Mouse (Mus musculus) heart, adult 11 months (tissue): Measurements from ENCODE around the gene Apom.
"Not testable (repeated sequence)": the region's sequence is repeated elsewhere in the genome, so short reads cannot be mapped to it uniquely, and the experiment has no call there.

Source experiments
- DNase-seq: peaks from one replicate; pipeline ENCODE4 v3.0.0; 2022

Gene Apom

DNA sequence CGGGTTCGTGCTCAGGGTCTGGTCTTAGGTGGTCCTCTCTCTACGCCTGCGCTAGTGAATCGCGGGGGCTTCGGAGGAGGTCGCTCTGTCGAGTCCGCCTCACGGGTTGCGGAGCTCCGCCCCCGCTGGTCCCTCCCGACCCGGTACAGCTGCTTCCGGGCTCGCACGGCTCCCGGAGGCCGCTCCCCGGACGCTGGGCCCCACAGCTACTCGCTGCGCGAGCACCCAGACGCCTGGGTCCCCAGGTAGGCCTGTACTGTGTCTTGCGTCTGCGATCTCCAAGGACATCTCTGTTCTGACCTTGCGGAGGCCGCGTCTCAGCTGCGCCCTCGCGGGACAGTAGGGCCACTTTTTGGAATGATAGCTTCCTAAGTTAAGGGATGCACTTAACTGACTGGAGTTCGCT is 5.6 kb downstream of the Apom start, which contains the start of gene D17H6S53E:
TSS of gene D17H6S53E (plus strand) at position 168 of the 406 bp plus-strand sequence.
- peak; percentile 99 for DNase-seq

DNA sequence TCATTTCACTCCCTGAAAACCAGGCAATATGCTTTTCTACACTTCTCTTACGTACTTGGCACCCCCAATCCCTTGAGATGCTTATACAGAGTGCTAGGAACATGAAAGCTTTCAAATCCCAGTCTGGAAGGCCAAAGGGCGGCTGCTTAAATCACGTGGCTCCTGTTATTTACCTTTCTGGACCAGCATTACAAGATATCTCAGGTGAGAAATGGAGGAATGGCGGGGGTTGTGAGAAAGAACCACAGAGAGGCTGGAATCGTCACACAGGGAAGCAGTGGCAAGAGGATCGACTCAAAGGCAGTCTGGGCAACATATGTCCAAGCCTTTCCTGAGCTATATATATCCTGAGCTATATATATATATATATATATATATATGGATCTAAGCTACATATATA is 6.3 kb downstream of the Apom start:
- DNase-seq = no peak

DNA sequence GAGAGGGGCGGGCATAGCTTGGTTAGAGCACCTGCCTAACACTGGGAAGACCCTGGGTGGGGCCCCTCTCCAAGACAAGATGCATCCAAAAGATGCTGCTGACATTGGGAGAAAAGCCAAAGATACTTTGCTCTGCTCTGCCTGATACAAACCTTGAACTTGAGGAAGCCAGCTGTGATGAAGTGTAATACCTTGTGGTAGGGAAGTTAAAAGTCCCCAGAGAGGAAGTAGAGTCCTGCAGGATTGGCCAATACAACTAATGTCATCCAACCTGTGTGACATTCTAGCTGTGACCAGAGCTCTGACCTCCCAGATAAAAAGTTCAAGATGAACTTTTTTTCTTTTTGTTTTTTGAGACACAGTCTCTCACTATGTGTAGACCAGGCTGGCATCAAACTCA is 6.8 kb downstream of the Apom start:
- DNase-seq = no peak

DNA sequence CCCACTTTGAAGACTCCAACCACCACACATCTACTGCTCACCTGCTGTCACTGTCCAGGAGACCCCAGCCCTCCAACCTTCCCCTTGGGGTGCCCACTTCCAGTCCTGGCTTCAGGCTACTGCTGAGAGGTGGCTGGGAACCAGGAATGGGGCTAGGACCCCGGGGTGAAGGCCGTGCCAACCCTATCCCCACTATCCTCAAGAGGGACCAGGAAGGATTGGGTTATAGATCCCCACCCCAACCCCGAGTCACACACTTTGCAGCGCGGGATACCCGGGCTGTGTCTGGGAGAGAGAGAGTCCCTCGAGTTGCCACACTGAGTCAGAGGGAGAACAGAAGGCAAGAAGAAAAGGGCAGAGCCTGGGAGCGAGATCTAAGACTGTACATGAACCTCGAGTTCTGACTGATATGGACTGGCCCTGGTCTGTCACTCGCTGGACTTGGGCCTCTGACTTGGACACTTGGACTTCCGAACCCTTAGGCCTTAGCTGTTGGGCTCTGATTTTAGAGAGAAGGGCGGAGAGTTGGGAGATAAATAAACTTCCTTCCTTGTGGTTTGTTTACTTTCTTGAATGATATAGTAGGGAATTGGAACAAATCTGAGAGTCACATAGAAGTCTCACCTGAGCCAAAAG is 7.5 kb downstream of the Apom start:
- DNase-seq = not testable (repeated sequence)

DNA sequence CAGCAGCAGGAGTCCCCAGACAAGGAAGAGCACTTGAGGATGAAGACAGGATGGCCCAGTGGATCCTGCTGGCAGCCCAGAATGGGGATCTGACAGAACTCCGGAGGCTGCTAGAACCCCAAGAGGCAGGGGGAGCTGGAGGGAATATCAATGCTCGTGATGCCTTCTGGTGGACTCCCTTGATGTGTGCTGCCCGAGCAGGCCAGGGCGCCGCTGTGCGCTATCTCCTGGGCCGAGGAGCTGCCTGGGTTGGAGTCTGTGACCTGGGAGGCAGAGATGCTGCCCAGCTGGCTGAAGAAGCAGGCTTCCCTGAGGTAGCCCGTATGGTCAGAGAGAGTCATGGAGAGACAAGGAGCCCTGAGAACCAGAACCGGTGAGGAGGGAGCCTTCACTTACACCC is 8.6 kb downstream of the Apom start:
- peak; percentile 91 for DNase-seq

DNA sequence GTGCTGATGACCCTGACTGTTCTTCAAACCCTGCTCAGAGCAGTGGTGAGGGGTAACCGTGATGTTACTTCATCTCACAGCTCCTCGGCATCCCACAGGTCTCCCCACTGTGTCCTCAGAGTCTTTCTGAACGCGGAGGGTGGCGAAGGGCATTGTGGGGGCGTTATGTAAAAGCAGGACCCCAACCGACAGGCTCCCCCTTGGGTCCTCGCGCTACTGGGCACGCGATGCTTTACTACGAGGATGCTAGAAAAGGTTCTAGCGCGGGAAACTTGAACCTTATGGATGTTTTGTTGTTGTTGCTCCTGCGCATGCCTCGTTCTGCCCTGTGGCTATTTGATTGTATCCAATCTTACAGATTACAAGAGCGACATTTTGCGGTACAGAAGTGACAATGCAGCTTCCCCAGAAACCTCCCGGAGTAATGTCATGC is 10.0 kb downstream of the Apom start, which contains the start of gene Csnk2b:
TSS of gene Csnk2b (minus strand) at position 183 of the 433 bp plus-strand sequence.
- DNase-seq = peak; percentile 96

DNA sequence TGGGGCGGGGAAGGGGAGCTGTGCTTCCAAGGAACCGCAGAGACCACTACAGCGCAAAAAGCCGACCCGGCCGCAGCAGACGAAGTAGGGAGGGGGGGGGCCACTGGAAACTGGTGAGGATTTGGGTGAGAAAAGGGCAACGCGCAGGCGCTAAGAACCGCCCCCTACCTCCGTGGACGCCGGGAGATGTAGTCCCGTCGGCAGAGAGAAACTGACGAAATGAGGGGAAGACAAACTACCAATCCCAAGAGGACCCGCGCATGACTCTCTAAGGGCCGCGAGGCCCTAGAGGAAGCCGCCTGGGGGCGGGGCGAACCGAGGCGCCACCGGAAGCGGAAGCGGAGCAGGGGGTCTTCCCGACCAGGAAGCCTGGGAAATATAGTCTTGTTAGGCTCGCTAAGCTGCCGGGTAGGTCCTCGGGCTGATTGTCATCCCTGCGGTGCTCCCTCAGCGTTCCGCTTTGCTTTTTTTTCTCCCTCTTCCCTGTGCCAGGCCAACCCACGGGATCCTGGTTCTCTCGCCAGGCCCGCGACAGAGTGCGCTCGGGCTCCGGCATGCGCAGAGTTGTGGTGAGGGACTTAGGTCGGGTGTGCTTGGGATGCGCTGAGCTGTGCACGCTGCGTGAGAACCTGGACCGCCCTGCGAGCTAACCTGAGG is 10.6 kb downstream of the Apom start, which contains the start of gene Gpank1:
TSS of gene Gpank1 (plus strand) at position 313 of the 657 bp plus-strand sequence.
- DNase-seq = peak; percentile 100

DNA sequence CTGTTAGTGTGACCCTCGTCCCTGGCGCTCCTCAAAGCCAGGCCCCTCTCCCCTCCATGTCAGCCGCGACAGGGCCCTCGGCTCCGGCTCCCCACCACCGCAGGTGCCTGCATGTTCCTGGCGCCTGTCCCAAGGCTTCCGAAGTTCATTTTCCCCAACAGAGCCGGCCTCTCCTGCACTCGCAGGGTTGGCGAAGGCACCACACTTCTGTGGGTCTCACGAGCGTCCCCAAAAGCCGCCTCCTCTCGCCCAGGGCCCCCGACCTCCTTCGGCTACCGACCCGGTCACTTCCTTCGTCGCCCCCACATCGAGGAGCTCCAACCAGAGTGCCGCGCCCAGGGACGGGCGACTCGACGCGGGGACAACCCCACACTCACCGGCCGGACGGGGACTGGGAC is 11.1 kb downstream of the Apom start:
- no peak for DNase-seq

DNA sequence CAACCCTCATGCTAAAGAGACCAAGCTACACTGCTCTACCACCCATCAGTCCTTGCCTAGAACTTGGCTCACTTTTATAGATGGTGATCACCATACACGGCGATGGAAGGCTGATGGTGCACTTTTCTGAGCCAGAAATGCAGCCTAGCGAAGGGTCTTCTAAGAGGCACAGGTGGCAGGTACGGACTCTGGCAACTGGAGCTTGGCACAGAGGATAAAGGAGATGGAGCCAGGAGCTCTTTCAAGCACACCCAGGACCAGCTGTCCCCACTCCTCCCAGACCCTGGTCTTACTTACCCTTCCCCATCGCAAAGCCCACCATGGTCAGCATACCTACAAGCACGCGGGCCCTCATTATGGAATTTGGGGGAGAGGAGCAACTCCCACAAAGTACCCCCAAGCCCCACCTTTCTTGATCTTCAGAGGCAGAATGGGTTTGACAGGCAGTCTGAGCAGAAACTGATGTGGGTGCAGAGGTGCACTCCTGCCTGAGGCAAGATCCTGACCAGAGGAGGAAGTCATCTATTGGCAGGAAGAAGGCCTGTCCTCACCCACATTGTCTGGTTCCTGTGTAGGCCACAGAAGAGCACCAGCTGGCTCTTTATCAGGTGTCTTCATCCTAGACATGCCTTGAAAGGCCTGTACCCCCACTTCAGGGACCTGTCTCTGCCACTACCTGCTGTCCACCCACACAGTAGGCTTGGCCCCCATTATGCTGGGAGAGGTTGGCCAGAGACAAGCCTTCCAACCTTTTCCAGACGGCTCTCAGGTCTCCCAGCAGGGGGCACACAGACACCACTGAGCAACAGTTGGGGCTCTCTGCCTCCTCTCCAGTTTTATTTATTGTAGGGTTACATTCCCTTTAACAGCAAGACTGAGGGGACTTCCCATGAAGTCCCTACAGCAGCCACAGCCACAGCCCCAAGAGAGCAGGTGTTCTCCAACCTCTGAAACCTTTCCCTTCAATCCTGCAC is 16.5 kb downstream of the Apom start, which contains the start of gene Ly6g5b:
TSS of gene Ly6g5b (minus strand) at position 383 of the 974 bp plus-strand sequence.
- DNase-seq = peak; percentile 89

DNA sequence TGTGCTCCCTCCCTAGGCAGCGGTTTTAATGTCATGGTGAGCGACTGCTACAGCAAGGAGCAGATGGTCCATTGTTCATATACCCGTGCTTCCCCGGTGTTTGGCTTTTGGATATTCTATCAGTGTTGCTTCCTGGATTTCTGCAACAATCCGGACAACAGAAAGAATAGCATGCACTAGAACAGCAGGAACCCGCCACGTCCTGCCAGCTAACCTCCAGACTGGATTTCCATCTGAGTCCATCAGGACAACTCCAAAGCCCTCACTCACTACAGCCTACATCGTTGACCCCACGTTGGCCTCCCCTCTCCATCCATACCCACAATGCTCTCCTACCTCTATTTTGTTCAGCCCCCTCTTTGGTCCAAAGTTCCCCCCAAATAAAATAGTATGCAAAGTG is 20.1 kb downstream of the Apom start:
- DNase-seq = peak; percentile 91

DNA sequence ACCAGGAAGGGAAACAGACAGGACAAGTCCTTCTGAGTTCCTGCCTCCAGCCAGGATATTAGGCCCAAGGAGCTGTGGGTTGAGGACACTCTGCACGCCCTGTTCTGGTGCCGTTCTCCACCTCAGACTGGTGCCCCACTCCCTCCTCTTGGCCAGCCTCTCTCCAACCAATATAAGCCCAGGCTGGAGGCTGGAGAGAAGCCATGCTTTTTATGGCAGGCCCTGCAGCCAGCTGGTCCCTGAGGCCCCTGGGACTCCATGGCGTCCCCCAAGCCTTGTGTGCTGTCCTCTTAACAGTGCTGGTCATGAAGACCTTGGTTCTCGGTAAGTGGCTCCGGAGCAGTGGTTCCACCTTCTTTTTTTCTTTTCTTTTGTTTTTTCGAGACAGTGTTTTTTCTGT is 23.8 kb downstream of the Apom start, which contains the start of gene Ly6g5c:
TSS of gene Ly6g5c (plus strand) at position 183 of the 400 bp plus-strand sequence.
- DNase-seq = no peak

DNA sequence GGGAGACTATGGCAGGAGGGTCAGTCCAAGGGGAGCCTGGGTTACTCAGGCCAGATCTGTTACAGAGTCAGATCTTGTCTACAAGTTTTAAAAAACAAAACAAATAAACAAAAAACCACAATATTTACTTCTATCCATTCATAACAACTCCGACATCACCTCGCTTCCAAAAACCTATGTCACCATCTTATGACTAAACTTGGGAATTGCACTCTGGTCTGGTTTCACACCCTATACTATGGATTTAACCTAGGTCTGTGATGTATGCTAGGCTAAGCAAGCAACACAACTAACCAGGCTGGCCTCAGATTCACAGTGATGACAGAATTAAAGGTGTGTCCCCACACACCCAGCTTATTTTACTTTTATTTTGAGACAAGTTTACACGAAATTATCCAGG is 25.3 kb downstream of the Apom start:
- no peak for DNase-seq

DNA sequence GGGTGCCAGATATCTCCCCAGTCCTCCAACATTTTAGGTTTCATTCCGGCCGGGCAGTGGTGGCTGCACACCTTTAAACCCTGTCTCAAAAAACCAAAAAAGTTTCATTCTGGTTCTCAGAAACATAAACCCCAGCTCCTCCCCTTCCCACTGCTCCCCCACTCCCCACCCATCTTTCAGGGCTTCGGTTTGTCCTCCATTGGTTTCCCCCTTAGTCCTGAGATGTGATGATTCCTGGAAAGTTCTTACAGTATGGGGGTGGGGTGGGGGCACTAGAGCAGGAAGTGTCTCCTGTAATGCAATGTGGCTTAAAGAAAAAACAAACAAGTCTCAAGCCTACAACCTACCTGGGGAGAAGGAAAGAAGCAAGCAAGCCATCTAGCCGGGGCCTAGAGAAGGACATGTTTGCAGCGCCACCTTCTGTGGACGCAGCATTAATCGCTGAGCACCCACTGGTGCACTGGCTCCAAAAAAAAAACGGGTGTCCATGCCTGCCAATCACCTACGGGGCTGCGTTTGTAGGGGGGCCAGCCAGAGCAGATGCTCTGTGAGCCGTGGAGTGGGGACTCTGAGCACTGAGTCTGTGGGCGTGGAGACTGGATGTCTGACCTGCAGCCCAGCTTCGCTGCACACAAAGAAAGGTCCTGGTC is 26.0 kb downstream of the Apom start:
- no peak for DNase-seq

DNA sequence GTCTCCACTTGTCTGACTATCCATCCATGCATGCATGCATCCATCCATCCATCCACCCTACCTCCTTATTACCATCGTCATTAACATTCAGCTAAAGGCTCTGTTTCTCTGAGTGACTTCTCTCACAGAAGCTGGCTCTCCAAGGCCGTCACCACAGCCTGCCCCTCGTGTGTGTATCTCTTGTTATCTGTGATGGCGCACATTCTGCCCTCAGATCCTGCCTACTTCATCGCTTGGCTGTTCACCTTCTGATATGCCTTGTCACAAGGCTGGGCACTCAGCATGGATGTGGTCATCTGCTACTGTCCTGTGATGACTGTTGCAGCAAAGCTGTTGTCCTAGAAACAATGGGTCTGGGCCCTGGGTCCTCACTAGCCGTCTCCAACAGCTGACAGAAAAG is 27.1 kb downstream of the Apom start:
- no peak for DNase-seq

DNA sequence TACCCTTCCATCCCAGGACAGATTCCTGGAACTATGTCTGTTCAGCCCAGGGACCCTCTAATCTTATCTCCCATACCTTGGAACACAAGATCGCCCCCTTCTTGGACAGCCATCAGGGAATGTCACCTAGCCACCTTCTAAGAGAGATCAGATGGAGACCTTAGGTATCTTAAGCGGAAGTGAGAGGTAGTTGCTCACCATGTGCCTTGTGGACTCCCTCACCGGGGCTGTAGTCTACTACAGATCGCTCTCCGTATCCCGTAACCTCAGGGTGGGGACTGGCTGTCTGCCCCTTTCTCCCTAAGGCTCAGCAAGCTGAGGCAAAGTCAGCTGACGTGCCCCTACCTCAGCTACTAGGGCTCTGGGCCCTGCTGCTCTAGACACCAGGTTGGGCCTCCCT is 27.8 kb downstream of the Apom start:
- no peak for DNase-seq

DNA sequence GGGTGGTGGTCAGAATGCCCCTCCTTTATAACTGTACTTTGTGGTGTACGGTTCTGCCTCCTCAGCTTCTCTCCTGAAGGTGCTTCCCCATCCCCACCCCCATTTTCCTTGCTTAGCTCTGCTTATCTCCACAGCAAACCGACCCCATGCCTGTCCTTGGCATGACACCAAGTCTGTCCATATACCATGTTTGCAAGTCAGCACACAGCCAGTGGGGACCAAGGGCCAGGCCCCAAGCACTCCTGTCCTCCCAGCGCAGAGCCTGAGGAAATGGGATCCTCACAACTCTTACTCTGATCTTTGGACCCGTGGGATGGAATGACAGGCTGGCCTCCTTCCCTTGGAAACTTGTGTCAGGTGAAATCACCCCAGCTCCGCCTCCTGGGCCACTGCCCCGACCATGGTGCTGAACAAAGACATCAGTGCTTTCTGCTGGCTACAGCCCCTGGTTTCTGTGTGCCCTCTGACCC is 28.6 kb downstream of the Apom start:
- peak; percentile 90 for DNase-seq

DNA sequence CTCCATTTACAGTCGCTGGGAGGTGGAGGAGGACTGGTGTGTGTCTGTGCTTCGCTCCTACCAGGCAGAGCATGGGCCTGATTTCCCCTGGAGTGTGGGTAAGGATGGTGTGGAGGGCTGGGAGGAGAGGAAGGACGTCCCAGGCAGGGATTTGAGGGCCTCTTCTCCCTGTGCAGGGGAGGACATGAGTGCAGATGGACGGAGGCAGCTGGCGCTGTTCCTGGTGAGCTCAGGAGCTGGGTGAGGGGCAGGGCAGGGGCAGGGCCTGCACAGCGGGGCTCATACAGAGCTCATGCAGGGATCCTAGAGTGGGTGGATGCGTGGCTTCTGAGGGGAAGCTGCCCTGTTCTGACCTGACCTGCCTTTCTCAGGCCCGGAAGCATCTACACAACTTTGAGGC is 29.6 kb downstream of the Apom start:
- no peak for DNase-seq

DNA sequence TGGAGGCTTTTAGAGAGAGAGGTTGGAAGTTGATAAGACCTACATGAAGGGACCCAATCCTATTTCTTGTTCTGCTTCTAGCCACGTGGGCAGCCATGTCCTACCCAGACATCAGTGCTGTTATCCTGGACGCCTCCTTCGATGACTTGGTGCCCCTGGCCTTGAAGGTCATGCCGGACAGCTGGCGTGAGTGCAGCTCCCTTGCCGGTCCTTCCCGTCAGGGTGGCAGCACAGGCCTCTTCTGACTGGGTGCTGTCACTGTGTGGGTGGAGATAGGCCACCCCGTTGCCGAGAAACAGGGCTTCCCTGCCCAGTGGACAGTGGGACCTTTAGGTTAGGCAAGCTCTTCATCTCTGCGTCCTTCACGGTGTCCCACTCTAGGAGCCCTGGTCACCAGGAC is 30.7 kb downstream of the Apom start:
- no peak for DNase-seq

DNA sequence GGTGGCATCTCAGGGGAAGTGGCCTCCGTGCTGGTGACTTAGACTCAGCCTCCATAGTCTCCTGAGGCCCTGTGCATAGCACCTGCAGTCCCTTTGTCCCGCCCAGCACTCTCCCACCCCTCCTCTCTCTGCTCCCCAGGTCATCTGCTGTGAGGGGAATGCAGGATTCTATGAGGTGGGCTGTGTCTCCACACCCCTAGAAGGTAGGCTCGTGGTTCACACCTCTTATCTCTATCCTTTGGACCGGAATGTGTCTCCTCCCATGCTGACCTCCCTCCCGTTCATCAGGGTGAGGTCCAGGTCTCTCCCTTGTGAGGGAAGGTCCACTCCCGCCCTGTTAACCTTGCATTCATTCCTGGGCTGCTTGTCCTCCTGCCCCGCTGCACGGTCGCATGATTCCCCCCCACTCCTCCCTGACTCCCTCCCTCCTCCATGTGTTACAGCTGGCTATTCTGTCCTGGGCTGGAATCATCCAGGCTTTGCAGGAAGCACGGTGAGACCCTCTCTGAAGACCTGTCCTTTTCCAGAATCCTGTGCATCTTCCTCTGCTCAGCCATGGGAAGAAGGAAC is 31.6 kb downstream of the Apom start:
- DNase-seq = no peak

DNA sequence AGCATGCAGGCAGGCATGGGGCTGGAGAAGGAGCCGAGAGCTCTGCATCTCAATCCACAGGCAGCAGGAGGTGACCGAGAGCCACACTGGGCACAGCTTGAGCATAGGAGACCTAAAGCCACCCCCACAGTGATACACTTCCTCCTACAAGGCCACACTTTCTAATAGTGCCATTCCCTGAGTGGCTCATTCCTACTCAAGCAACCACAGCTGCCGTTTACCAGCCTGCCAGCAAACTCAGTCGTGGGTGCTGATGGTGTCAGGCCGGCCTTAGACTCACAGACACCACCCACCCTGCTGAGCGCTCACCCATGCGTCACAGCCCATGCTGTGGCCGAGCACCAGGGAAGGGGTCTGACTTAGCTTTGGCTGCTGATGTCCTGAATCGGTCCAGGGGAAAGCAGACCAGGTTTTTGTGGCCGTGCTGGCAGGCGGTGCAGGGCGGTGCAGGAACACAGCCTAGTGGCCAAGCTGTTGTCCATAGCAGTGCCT is 34.6 kb downstream of the Apom start:
- no peak for DNase-seq

DNA sequence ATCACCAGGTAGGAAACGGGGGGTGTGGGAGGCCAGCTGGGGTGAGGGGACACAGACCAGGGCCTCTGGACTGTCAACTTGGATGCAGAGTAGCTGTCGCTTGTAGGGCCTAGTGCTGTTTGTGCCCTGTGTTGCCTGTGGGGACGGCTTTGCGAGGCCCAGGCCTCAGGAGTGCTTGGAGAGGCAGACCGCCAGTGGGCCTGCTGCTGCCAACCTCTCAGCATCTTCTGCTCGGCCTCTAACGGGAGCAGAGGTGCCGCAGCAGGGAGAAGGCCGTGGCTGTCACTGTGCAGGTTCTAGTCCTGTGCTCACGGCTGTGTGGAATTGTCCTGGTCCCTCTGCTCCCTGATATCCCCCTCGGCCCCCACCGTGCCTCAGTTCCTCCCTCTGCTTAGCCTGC is 35.3 kb downstream of the Apom start:
- DNase-seq = no peak
